Mouse (Mus musculus) left cerebral cortex, adult 11 months (tissue): ENCODE results near the gene Krtap9-3.
A peak's percentile ranks its signal among the peaks of the same experiment; 100 is the strongest.
"Not testable (repeated sequence)": the region's sequence is repeated elsewhere in the genome, so short reads cannot be mapped to it uniquely, and the experiment has no call there.

ENCODE experiments used
- DNase-seq: peaks from one replicate; pipeline ENCODE4 v3.0.0; 2022; ENCODE audit warnings: low spot score

Gene Krtap9-3

GRCm38 (mm10) chr11:99597742-99598141 is at the start of gene Krtap9-3:
Krtap9-3 (minus strand) TSS chr11:99598105.
- not testable (repeated sequence) for DNase-seq

- no peak for DNase-seq
These were observed 48.5 kb upstream of the Krtap9-3 start for GRCm38 (mm10) chr11:99646444-99646843.

GRCm38 (mm10) chr11:99644351-99644750 is 46.4 kb upstream of the Krtap9-3 start:
- no peak for DNase-seq

GRCm38 (mm10) chr11:99643635-99644139 is 45.8 kb upstream of the Krtap9-3 start, which contains the start of gene Krtap4-7:
Krtap4-7 (minus strand) TSS chr11:99644089.
- not testable (repeated sequence) for DNase-seq

- DNase-seq, result no peak
These were observed 43.0 kb upstream of the Krtap9-3 start for GRCm38 (mm10) chr11:99640926-99641325.

GRCm38 (mm10) chr11:99637086-99637485 is 39.2 kb upstream of the Krtap9-3 start:
- peak; percentile 26 for DNase-seq

GRCm38 (mm10) chr11:99634653-99635134 is 36.8 kb upstream of the Krtap9-3 start, which contains the start of gene Krtap4-2:
Krtap4-2 (minus strand) TSS chr11:99635084.
- DNase-seq, result no peak

GRCm38 (mm10) chr11:99633293-99633692 is 35.4 kb upstream of the Krtap9-3 start:
- no peak for DNase-seq

GRCm38 (mm10) chr11:99630890-99631289 is 33.0 kb upstream of the Krtap9-3 start:
- no peak for DNase-seq

- DNase-seq, result no peak
These were observed 30.2 kb upstream of the Krtap9-3 start, which contains the start of gene Krtap4-1 for GRCm38 (mm10) chr11:99628138-99628537. Krtap4-1 (minus strand) TSS chr11:99628238.

GRCm38 (mm10) chr11:99620335-99620734 is 22.4 kb upstream of the Krtap9-3 start, which contains the start of gene Gm11562:
Gm11562 (minus strand) TSS chr11:99620435.
- no peak for DNase-seq

GRCm38 (mm10) chr11:99614796-99615363 is 17.0 kb upstream of the Krtap9-3 start, which contains the start of gene Krtap2-4:
Krtap2-4 (minus strand) TSS chr11:99614846.
- no peak for DNase-seq

- DNase-seq, result not testable (repeated sequence)
These were observed 12.2 kb upstream of the Krtap9-3 start, which contains the start of gene Gm11937 for GRCm38 (mm10) chr11:99610089-99610488. Gm11937 (minus strand) TSS chr11:99610189.

- peak; percentile 15 for DNase-seq
These were observed 11.2 kb upstream of the Krtap9-3 start for GRCm38 (mm10) chr11:99609126-99609525.

GRCm38 (mm10) chr11:99603208-99603607 is 5.3 kb upstream of the Krtap9-3 start, which contains the start of gene Gm11938:
Gm11938 (minus strand) TSS chr11:99603308.
- not testable (repeated sequence) for DNase-seq

GRCm38 (mm10) chr11:99590981-99591380 is 6.9 kb downstream of the Krtap9-3 start, which contains the start of gene Krtap1-3:
Krtap1-3 (minus strand) TSS chr11:99591339.
- DNase-seq, result no peak

GRCm38 (mm10) chr11:99585096-99585495 is 12.8 kb downstream of the Krtap9-3 start:
- DNase-seq, result no peak

GRCm38 (mm10) chr11:99583245-99583704 is 14.6 kb downstream of the Krtap9-3 start, which contains the start of gene Krtap1-4:
Krtap1-4 (minus strand) TSS chr11:99583654.
- no peak for DNase-seq

GRCm38 (mm10) chr11:99581564-99581963 is 16.3 kb downstream of the Krtap9-3 start:
- DNase-seq, result no peak

GRCm38 (mm10) chr11:99581051-99581450 is 16.9 kb downstream of the Krtap9-3 start:
- no peak for DNase-seq

GRCm38 (mm10) chr11:99580636-99581035 is 17.3 kb downstream of the Krtap9-3 start, which contains the start of gene Krtap1-5:
Krtap1-5 (minus strand) TSS chr11:99581016.
- DNase-seq, result no peak

- DNase-seq, result no peak
These were observed 23.8 kb downstream of the Krtap9-3 start for GRCm38 (mm10) chr11:99574106-99574505.

GRCm38 (mm10) chr11:99573164-99573563 is 24.7 kb downstream of the Krtap9-3 start:
- no peak for DNase-seq
